Mouse (Mus musculus) stomach, embryonic 16.5 days (tissue): ENCODE measurements around the gene Inpp5f. TPM values are rescaled to one million over a fixed set of nuclear protein-coding genes. Genes with fewer than 3 reads are reported as not detected.

Source experiments
- ATAC-seq: fragments of 200-750 bp; cut with Nextera tagmentation; 2 replicates; pipeline ENCODE4 v1.8.0; 2017; ENCODE audit warnings: moderate number of reproducible peaks, moderate TSS enrichment; ENCODE audit not compliant: insufficient read depth, low FRiP score
- H3K27ac ChIP-seq: fragments of 300-500 bp; sonication (generic); 2 replicates; pipeline ENCODE4 v1.5.1; 2014; ENCODE audit warnings: low read length
- H3K27me3 ChIP-seq: fragments of 300-500 bp; sonication (generic); 2 replicates; pipeline ENCODE4 v1.6.1; 2014; ENCODE audit warnings: low read length, control low read depth, mixed read lengths; ENCODE audit not compliant: control insufficient read depth, insufficient read depth
- H3K36me3 ChIP-seq: fragments of 300-500 bp; sonication (generic); 2 replicates; pipeline ENCODE4 v1.6.1; 2014; ENCODE audit warnings: low read length; ENCODE audit not compliant: control insufficient read depth, insufficient read depth
- H3K4me1 ChIP-seq: fragments of 300-500 bp; sonication (generic); 2 replicates; pipeline ENCODE4 v1.6.1; 2014; ENCODE audit warnings: low read length, control low read depth, mixed read lengths; ENCODE audit not compliant: control insufficient read depth, insufficient read depth
- H3K4me2 ChIP-seq: fragments of 300-500 bp; sonication (generic); 2 replicates; pipeline ENCODE4 v1.6.1; 2014; ENCODE audit warnings: low read depth, low read length, mixed read lengths
- H3K4me3 ChIP-seq: fragments of 300-500 bp; sonication (generic); replicated peaks from 2 replicates; pipeline ENCODE4 v1.5.1; 2014; ENCODE audit warnings: mild to moderate bottlenecking, low read length
- H3K9ac ChIP-seq: fragments of 300-500 bp; sonication (generic); 2 replicates; pipeline ENCODE4 v1.6.1; 2014; ENCODE audit warnings: low read length
- H3K9me3 ChIP-seq: fragments of 300-500 bp; sonication (generic); replicated peaks from 2 replicates; pipeline ENCODE4 v1.6.1; 2016; ENCODE audit warnings: low read length, control low read depth; ENCODE audit not compliant: control insufficient read depth
- WGBS: fragments of 180-500 bp; shearing (Covaris S2); extraction: QIAGEN DNeasy Blood & Tissue Kit; methylation state at CpG from one replicate; pipeline ENCODE4 v1.1.7; 2014; 5-methylcytosine and 5-hydroxymethylcytosine counted together
- polyA plus RNA-seq: library from polyadenylated mRNA; unstranded; fragments of >200 nt; fragmentation: Nextera tagmentation; extraction: Ambion mirVana; gene quantifications from 2 replicates; pipeline ENCODE4 v1.2.1, GENCODE M21; 2015

Gene Inpp5f
- polyA plus RNA-seq, 1 experiment from 2014 or later, result 20.2 TPM

DNA sequence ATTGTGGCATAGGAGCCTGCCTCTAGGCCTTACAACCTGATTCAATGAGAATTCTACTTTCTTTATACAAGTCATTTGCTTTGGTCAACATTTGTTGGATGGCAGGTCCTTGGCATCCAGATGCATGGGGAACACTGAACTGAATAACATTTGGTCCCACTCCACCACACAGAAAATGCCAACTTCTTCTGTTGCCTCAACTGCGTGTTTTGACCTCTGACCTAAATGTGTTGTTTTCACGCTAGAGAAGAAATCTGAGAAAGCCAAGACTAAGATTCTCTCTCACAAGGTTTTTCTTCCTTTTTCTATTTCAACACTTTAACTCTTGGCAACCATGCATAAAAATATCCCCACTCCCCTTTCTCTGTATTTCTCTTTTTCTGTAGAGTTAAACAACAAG, 35.3 kb upstream of the Inpp5f start:
- H3K36me3 ChIP-seq, result no peaks in the 10 kb centered on the region
- H3K4me1 ChIP-seq, result no peaks in the 10 kb centered on the region
- ATAC-seq, result no peak
- H3K4me2 ChIP-seq, result no peak overlapping the region
- H3K9ac ChIP-seq, result no peak overlapping the region
- no peaks in the 10 kb centered on the region for H3K27me3 ChIP-seq
- no peaks in the 10 kb centered on the region for H3K9me3 ChIP-seq
- no peak overlapping the region for H3K27ac ChIP-seq
- WGBS, result 71% methylated on average over 2 of the region's 2 CpGs
- H3K4me3 ChIP-seq, result no peak overlapping the region

DNA sequence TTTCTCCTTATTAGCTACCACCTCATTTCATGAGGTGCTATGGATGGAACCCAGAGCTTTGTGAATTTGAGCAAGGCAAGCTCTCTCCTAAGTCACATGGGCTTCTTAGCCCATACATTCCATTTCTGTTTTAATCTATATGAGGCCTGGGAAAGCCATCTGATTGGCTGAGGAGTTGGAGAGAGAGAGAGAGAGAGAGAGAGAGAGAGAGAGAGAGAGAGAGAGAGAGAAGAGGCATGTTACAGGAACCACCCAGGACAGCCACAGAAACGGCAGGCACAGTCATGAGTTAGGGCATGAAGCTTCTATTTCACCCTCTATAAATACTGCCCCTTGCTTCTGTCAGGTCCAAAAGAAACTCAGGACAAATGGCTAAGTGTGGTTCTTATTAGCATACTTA, 33.5 kb upstream of the Inpp5f start:
- ATAC-seq, result no peak
- WGBS, result 22% methylated on average over 1 of the region's 1 CpGs
- H3K4me3 ChIP-seq, result no peak overlapping the region
- H3K4me2 ChIP-seq, result no peak overlapping the region
- no peaks in the 10 kb centered on the region for H3K27me3 ChIP-seq
- H3K4me1 ChIP-seq, result peaks cover 6% of the 10 kb centered on the region; the same call in 1 of the 2 replicates
- no peak overlapping the region for H3K9ac ChIP-seq
- H3K36me3 ChIP-seq, result no peaks in the 10 kb centered on the region
- H3K9me3 ChIP-seq, result no peaks in the 10 kb centered on the region
- H3K27ac ChIP-seq, result no peak overlapping the region

DNA sequence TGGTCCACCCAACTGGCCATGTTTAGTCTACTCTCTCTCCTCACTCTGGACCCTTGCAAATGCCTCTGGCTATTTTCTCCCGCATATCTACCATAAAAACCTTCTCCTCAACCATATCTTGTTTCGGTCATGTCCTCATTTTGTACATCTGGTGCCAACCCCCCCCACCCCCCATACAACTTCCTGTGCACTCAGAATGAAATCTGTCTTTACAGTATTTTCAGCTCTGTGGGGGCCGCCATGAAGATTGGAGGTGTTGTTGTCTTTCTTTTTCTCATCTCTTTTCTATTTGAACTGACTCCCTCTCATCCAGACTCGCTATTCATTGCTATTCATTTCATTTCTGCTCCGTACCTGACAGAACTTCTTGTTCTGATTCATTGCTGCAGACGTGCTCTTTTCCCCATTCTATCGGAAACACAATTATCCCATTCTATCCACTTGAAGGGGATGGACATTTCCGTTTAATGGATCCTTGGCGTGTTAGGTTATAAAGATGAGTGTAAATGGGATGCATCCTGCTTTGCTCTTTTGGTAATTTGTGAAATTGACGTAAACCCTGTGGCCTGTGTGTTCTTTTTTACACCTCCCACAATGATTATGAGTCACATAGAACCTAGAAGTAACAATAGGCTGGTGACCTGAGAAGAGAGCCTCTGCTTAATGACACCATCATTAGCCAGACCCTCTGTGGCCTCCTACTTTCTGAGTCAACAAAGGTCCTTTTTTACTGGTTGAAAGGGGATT, 32.8 kb upstream of the Inpp5f start:
- H3K9ac ChIP-seq, result no peak overlapping the region
- peaks cover 6% of the 10 kb centered on the region; the same call in 1 of the 2 replicates for H3K4me1 ChIP-seq
- no peaks in the 10 kb centered on the region for H3K9me3 ChIP-seq
- no peak overlapping the region for H3K4me2 ChIP-seq
- no peaks in the 10 kb centered on the region for H3K27me3 ChIP-seq
- no peak for ATAC-seq
- H3K36me3 ChIP-seq, result no peaks in the 10 kb centered on the region
- WGBS, result 73% methylated on average over 10 of the region's 10 CpGs
- H3K4me3 ChIP-seq, result no peak overlapping the region
- H3K27ac ChIP-seq, result no peak overlapping the region

DNA sequence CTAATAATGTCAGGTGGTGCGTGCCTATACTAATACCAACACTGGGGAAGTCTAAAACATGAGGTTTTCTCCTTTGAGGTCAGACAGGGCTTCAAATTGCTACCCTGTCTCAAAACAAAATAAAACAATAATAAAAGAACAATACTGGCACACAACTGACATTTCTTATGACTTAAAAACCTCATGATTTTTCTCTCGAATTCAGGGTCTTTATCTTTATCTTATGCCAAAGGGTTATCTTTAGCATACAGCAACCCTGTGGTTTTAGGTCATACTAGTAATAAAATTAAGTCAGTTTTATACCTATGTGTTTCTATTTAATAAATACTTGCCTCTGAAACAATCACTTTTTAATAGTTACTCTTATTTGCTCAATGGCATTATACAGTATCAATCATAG, 31.7 kb upstream of the Inpp5f start:
- Histone ChIP-seq H3K36me3 (no peaks in the 10 kb centered on the region), H3K4me3 (no peak overlapping the region), H3K27me3 (no peaks in the 10 kb centered on the region), H3K4me1 (peaks cover 6% of the 10 kb centered on the region; the same call in 1 of the 2 replicates), H3K4me2 (no peak overlapping the region), H3K27ac (no peak overlapping the region), H3K9me3 (no peaks in the 10 kb centered on the region), H3K9ac (no peak overlapping the region)
- WGBS, result 67% methylated on average over 2 of the region's 2 CpGs
- ATAC-seq, result no peak

DNA sequence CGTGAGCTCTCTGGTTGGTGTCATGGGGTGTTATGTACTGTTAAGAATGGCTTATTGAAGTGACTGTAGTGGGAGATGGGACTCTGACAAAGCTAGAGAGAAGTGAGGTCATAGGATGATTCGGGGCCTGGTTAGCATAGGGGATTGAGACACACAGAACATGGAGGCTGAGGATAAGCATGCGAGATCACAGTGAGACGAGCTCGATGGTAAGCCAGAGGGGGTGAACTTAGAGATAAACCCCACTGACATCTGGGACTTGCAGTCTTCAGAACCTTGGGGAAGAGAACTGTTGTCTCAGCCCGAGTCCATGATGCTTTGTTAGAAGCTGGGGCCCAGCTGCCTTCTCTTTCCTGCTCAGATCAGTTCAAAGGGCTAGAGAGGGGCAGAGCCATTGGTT, 30.8 kb upstream of the Inpp5f start:
- 88% methylated on average over 6 of the region's 6 CpGs for WGBS

DNA sequence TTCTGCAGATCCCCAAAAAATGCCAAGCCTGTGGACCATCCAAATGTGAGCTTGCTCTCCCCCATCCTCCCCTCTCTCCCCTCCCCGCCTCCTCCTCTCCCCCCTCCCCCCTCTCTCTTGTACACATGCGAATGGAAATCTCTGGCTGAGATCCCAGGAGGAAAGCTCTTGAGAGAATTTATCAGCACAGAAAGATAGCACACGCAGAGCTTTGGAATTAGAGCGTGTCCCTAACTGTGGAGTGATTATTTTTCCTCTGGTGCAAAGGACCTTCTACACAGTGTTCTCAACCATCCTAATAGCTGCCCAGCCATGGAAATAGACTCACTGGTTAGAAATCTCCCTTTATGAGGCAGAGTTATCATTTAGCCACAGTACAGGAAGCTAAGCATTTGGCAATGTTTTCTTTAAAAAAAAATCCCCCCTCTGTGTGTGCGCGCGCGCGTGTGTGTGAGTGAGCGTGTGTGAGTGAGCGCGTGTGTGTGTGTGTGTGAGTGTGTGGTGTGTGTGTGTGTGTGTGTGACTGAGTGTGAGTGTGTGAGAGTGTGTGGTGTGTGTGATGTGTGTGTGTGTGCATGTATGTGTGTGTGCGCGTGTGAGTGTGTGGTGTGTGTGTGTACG, 29.2 kb upstream of the Inpp5f start:
- ATAC-seq, result 0 out of 2 replicates have a peak, but pooled peaks have one; percentile 40
- H3K27me3 ChIP-seq, result no peaks in the 10 kb centered on the region
- no peaks in the 10 kb centered on the region for H3K36me3 ChIP-seq
- H3K27ac ChIP-seq, result no peak overlapping the region
- 69% methylated on average over 15 of the region's 15 CpGs for WGBS
- H3K9me3 ChIP-seq, result no peaks in the 10 kb centered on the region
- no peak overlapping the region for H3K9ac ChIP-seq
- H3K4me1 ChIP-seq, result peaks cover 6% of the 10 kb centered on the region; the same call in 1 of the 2 replicates
- H3K4me3 ChIP-seq, result no peak overlapping the region
- H3K4me2 ChIP-seq, result no peak overlapping the region

More for the DNA sequence above, 30.8 kb upstream of the Inpp5f start:
- no peaks in the 10 kb centered on the region for H3K27me3 ChIP-seq
- no peak overlapping the region for H3K27ac ChIP-seq
- ATAC-seq, result no peak
- H3K36me3 ChIP-seq, result no peaks in the 10 kb centered on the region
- no peak overlapping the region for H3K9ac ChIP-seq
- H3K9me3 ChIP-seq, result no peaks in the 10 kb centered on the region
- no peak overlapping the region for H3K4me3 ChIP-seq
- H3K4me2 ChIP-seq, result no peak overlapping the region
- peaks cover 6% of the 10 kb centered on the region; the same call in 1 of the 2 replicates for H3K4me1 ChIP-seq

DNA sequence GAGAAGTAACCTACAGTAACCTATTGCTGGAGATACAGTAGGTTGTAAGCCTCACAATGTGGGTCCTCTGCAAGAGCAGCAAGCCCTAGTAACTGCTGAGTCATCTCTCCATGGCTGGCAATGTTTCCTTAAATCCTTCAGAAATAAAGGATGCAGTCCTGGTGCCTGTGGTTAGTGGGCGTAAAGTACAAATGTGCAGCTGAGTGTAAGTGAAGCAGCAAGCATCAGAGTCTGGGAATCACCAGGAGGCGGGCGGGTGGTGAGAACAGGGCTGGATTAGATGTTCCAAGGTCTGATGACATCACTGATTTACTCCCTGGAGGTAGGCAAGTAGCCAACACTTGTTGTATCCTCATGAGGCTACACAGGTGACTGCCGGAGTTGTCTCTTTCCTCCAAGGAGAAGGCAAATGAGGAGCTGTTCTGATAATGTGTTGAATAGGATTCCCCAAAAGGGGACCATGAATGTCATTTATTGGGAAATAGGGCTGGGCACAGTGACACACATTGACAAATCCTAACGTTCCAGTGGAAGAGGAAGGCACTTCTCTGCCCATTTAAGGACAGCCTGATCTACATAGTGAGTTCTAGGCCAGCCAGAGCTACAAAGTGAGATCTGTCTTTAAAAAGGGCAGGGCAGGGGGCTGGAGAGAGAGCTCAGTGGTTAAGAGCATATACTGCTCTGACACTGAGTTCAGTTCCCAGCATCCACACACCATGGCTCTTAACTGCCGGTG, 27.7 kb upstream of the Inpp5f start:
- Histone ChIP-seq H3K27ac (no peak overlapping the region), H3K4me3 (no peak overlapping the region), H3K9me3 (no peaks in the 10 kb centered on the region), H3K4me2 (no peak overlapping the region), H3K27me3 (no peaks in the 10 kb centered on the region), H3K4me1 (peaks cover 6% of the 10 kb centered on the region; the same call in 1 of the 2 replicates), H3K9ac (no peak overlapping the region), H3K36me3 (no peaks in the 10 kb centered on the region)
- ATAC-seq, result peak; percentile 23; the same call in 1 of the 2 replicates
- WGBS, result 72% methylated on average over 6 of the region's 6 CpGs

DNA sequence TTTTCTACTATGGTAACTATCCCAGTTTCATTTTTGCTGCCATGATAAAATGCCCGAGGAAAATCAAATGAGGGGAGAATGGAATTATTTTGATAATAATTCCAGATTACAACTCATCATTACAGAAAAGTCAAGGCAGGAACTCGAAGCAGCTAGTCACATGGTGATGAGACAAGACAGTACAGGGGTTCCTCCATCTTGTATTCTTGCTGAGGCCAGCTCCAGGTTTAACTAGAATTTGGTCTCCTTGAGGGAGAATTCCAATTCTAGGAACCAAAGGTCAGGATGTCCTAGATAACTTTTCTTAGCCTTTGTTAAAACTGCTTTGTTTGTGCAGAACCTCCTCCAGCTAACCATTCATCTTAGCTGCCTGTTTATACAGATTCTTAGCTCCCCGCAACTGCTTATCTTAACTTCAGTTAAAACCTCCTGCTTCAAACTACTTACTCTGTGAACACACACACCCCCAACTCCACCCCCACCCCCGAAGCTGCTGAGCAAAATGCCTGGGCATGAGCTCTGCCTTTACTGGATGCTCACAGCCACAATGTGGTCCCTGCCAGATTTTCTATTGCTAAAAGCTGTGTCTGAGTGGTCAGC, 23.7 kb upstream of the Inpp5f start:
- H3K9me3 ChIP-seq, result no peaks in the 10 kb centered on the region
- no peaks in the 10 kb centered on the region for H3K27me3 ChIP-seq
- no peak overlapping the region for H3K4me2 ChIP-seq
- H3K36me3 ChIP-seq, result no peaks in the 10 kb centered on the region
- no peak overlapping the region for H3K4me3 ChIP-seq
- peak overlapping the region; percentile 10; the same call in 1 of the 2 replicates for H3K27ac ChIP-seq
- WGBS, result 45% methylated on average over 4 of the region's 4 CpGs
- H3K9ac ChIP-seq, result no peak overlapping the region
- peaks cover 8% of the 10 kb centered on the region for H3K4me1 ChIP-seq
- no peak for ATAC-seq
